Mouse (Mus musculus): ENCODE data around the gene Fam216a. TPM values are rescaled to one million over a fixed set of nuclear protein-coding genes. Genes with fewer than 3 reads are reported as not detected.

The Fam216a gene
- polyA plus RNA-seq, 2 experiments = 17.1 to 18.1 TPM

DNA sequence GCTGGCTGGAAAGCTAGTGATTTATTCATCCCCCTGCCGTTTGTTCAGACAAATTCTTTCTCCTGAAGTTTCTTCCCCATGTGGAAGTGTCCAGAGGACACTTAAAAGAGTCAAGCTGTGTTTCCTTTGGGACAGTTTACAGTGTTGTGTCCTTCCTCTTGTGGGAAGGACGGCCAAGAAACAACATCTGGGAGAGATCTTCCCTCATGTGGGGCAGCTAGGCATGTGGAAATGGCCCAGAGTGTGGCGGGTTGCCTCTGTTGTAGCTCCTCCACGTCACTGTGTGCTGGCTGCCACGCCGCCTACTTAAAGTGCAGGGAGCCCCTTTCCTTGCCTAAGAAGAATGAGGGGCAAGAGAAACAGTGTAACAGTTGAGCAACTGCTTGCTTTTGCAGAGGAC, 40.7 kb upstream of the Fam216a start:
- no peaks in the 10 kb centered on the region for H3K27me3 ChIP-seq (ENCODE audit: control insufficient read depth, insufficient read depth, low read length)
- no peak overlapping the region for H3K27ac ChIP-seq
- no peaks in the 10 kb centered on the region for H3K9me3 ChIP-seq (ENCODE audit: control insufficient read depth, low read length)
- WGBS (ENCODE audit: insufficient replicate concordance) = 62% methylated on average over 6 of the region's 6 CpGs
- no peak overlapping the region for H3K4me3 ChIP-seq (ENCODE audit: insufficient read depth in 1 of 2, low read depth in 2 of 2, low read length in 2 of 2)
- no peak overlapping the region for H3K4me2 ChIP-seq (ENCODE audit: low read depth)
- no peak for DNase-seq (ENCODE audit: low read depth in 3 of 3, low spot score in 3 of 3)
- H3K9ac ChIP-seq (replicated peaks) = no peak overlapping the region
- no peak for TF ChIP-seq EP300 (IDR thresholded peaks at IDR 0.05; ENCODE audit: low read depth)
- TF ChIP-seq CTCF (IDR thresholded peaks at IDR 0.05; ENCODE audit: low read depth) = no peak
- H3K4me1 ChIP-seq (replicated peaks; ENCODE audit: control insufficient read depth in 2 of 2, insufficient read depth in 2 of 2, low read length in 1 of 2) = no peaks in the 10 kb centered on the region
- no peak for ATAC-seq (ENCODE audit: insufficient read depth)
- no peaks in the 10 kb centered on the region for H3K36me3 ChIP-seq (replicated peaks; ENCODE audit: control insufficient read depth, insufficient read depth, low read depth)

DNA sequence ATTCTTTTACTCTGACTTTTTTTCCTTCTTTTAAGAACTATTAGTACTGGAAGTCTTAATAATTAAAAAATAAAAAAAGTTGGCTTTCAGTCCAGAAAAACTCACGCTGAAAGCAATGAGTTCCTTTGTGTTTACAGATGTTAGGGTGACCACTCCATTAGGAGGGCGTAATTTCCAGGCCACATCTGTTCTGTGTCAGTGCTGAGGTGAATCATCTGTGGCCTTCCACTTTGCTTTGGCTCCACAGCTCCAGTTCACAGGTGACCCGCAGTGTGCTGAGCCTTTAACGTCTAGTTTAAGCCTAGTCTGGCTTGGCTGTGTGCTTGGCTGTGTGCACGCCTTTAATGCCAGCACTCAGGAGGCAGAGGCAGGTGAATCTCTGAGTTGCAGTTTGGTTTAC, 39.7 kb upstream of the Fam216a start:
- DNase-seq (ENCODE audit: low read depth in 3 of 3, low spot score in 3 of 3) (no peak), ATAC-seq (ENCODE audit: insufficient read depth) (no peak)
- no peaks in the 10 kb centered on the region for H3K9me3 ChIP-seq (ENCODE audit: control insufficient read depth, low read length)
- WGBS (ENCODE audit: insufficient replicate concordance) = 70% methylated on average over 5 of the region's 5 CpGs
- H3K27me3 ChIP-seq (ENCODE audit: control insufficient read depth, insufficient read depth, low read length) = no peaks in the 10 kb centered on the region
- H3K4me1 ChIP-seq (replicated peaks; ENCODE audit: control insufficient read depth in 2 of 2, insufficient read depth in 2 of 2, low read length in 1 of 2) = no peaks in the 10 kb centered on the region
- no peak overlapping the region for H3K9ac ChIP-seq (replicated peaks)
- peaks cover under 1% of the 10 kb centered on the region for H3K36me3 ChIP-seq (replicated peaks; ENCODE audit: control insufficient read depth, insufficient read depth, low read depth)
- no peak overlapping the region for H3K27ac ChIP-seq
- no peak overlapping the region for H3K4me2 ChIP-seq (ENCODE audit: low read depth)
- no peak overlapping the region for H3K4me3 ChIP-seq (ENCODE audit: insufficient read depth in 1 of 2, low read depth in 2 of 2, low read length in 2 of 2)
- TF ChIP-seq CTCF (IDR thresholded peaks at IDR 0.05; ENCODE audit: low read depth) (no peak), EP300 (IDR thresholded peaks at IDR 0.05; ENCODE audit: low read depth) (no peak)

- H3K4me3 ChIP-seq (ENCODE audit: insufficient read depth in 1 of 2, low read depth in 2 of 2, low read length in 2 of 2) = no peak overlapping the region
- H3K36me3 ChIP-seq (replicated peaks; ENCODE audit: control insufficient read depth, insufficient read depth, low read depth) = peaks cover 20% of the 10 kb centered on the region
- H3K4me1 ChIP-seq (replicated peaks; ENCODE audit: control insufficient read depth in 2 of 2, insufficient read depth in 2 of 2, low read length in 1 of 2) = no peaks in the 10 kb centered on the region
- H3K27me3 ChIP-seq (ENCODE audit: control insufficient read depth, insufficient read depth, low read length) = no peaks in the 10 kb centered on the region
- 81% methylated on average over 19 of the region's 19 CpGs for WGBS (ENCODE audit: insufficient replicate concordance)
- H3K4me2 ChIP-seq (ENCODE audit: low read depth) = no peak overlapping the region
- no peak overlapping the region for H3K9ac ChIP-seq (replicated peaks)
- DNase-seq (ENCODE audit: low read depth in 3 of 3, low spot score in 3 of 3) (no peak), ATAC-seq (ENCODE audit: insufficient read depth) (no peak)
- H3K27ac ChIP-seq = no peak overlapping the region
- TF ChIP-seq EP300 (IDR thresholded peaks at IDR 0.05; ENCODE audit: low read depth) = no peak
- TF ChIP-seq CTCF (IDR thresholded peaks at IDR 0.05; ENCODE audit: low read depth) = peak; percentile 56
- H3K9me3 ChIP-seq (ENCODE audit: control insufficient read depth, low read length) = no peaks in the 10 kb centered on the region
Observed at GRCm38 (mm10) chr5:122409692-122410645, 37.8 kb upstream of the Fam216a start.

- no peak overlapping the region for H3K4me2 ChIP-seq (ENCODE audit: low read depth)
- peaks cover 51% of the 10 kb centered on the region for H3K36me3 ChIP-seq (replicated peaks; ENCODE audit: control insufficient read depth, insufficient read depth, low read depth)
- DNase-seq (ENCODE audit: low read depth in 3 of 3, low spot score in 3 of 3) = no peak
- no peak overlapping the region for H3K27ac ChIP-seq
- WGBS (ENCODE audit: insufficient replicate concordance) = 78% methylated on average over 10 of the region's 10 CpGs
- no peak overlapping the region for H3K9ac ChIP-seq (replicated peaks)
- H3K27me3 ChIP-seq (ENCODE audit: control insufficient read depth, insufficient read depth, low read length) = no peaks in the 10 kb centered on the region
- no peak overlapping the region for H3K4me3 ChIP-seq (ENCODE audit: insufficient read depth in 1 of 2, low read depth in 2 of 2, low read length in 2 of 2)
- H3K9me3 ChIP-seq (ENCODE audit: control insufficient read depth, low read length) = no peaks in the 10 kb centered on the region
- no peak for ATAC-seq (ENCODE audit: insufficient read depth)
- no peaks in the 10 kb centered on the region for H3K4me1 ChIP-seq (replicated peaks; ENCODE audit: control insufficient read depth in 2 of 2, insufficient read depth in 2 of 2, low read length in 1 of 2)
- TF ChIP-seq CTCF (IDR thresholded peaks at IDR 0.05; ENCODE audit: low read depth) (no peak), EP300 (IDR thresholded peaks at IDR 0.05; ENCODE audit: low read depth) (no peak)
Observed at GRCm38 (mm10) chr5:122405537-122405936, 33.4 kb upstream of the Fam216a start.

DNA sequence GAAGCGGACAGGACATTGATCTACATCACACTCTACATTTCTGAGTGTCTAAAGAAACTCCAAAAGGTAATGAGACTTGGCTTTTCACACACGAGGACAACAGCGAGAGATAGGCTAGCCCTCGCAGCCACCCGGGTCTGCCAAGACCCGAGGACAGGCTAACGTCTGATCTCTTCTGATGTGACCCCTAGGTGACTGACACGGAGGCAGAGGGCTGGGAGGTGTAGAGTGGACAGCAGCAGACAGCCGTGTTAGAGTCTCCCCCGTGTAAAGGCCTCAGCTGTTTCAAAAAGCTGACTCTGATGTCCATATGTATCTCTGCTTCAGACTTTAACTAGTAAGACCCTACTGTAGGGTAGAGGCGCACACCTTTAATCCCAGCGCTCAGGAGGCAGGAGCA, 31.2 kb upstream of the Fam216a start:
- Histone ChIP-seq H3K36me3 (replicated peaks; ENCODE audit: control insufficient read depth, insufficient read depth, low read depth) (peaks cover 57% of the 10 kb centered on the region), H3K4me2 (ENCODE audit: low read depth) (no peak overlapping the region), H3K9ac (replicated peaks) (no peak overlapping the region), H3K27ac (no peak overlapping the region), H3K27me3 (ENCODE audit: control insufficient read depth, insufficient read depth, low read length) (no peaks in the 10 kb centered on the region), H3K9me3 (ENCODE audit: control insufficient read depth, low read length) (no peaks in the 10 kb centered on the region), H3K4me1 (replicated peaks; ENCODE audit: control insufficient read depth in 2 of 2, insufficient read depth in 2 of 2, low read length in 1 of 2) (no peaks in the 10 kb centered on the region), H3K4me3 (ENCODE audit: insufficient read depth in 1 of 2, low read depth in 2 of 2, low read length in 2 of 2) (no peak overlapping the region)
- no peak for ATAC-seq (ENCODE audit: insufficient read depth)
- WGBS (ENCODE audit: insufficient replicate concordance) = 86% methylated on average over 12 of the region's 12 CpGs
- no peak for DNase-seq (ENCODE audit: low read depth in 3 of 3, low spot score in 3 of 3)
- TF ChIP-seq EP300 (IDR thresholded peaks at IDR 0.05; ENCODE audit: low read depth) (no peak), CTCF (IDR thresholded peaks at IDR 0.05; ENCODE audit: low read depth) (no peak)
